Mouse (Mus musculus) right cerebral cortex, adult 18-20 months (tissue): ENCODE measurements around the gene Gm20388.

Source experiments
- DNase-seq: peaks from one replicate; pipeline ENCODE4 v3.0.0; 2022; ENCODE audit warnings: mixed read lengths

The Gm20388 gene

DNA sequence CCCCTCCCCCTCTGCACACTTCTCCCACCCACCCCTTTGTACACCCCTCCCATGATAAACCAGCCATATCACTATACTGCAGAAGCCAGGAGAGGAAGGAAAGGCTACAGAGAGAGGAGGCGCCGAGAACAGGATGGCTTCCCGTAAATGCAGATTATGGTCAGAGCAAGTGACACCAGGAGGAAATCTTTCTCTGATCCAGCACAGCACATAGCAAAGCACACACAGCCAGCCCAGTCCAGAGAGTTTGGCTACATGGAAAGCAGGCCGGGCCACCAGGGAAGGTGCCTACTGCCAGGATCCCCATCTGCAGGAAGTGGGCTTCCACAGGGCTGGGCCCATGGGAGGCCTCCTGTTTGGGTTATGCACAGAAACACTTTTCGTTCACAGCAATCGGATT is 4383.8 kb downstream of the Gm20388 start:
- DNase-seq, result no peak

DNA sequence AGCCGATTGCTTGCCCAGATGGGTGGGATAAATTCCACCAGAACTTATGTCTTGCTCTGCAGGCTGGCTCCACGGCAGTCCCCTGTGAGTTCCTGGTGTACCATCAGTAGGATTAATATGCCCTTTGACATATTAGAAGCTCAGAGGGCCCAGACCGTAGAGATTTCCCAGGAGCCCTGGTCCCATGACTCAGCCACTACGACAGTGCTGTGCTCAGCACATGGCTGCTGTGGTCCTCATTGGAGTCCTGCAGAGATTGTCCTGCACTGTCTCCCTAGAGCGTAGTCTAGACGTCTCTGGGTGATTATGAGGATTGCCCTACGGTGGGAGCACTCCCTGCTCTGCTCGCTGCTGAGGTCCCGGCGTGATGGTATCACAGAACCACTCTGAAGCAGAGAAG is 4384.3 kb downstream of the Gm20388 start:
- no peak for DNase-seq

DNA sequence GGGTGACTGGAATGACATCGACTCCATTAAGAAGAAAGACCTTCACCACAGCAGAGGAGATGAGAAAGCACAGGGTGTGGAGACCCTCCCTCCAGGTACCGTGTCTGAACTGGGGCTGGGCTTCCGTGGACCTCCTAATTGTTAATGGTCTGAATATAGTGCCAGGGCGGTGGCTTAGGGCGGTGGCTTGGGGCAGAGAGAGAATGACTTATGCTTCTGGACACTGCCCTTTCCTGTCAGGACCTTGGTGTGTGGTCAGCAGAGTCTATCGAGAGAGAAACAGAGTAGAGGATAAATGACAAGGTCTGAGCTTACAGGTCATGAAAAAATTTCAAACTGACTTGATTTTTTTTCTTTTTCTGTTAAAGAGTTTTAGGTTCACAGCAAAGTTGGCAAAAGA is 4384.7 kb downstream of the Gm20388 start:
- no peak for DNase-seq

DNA sequence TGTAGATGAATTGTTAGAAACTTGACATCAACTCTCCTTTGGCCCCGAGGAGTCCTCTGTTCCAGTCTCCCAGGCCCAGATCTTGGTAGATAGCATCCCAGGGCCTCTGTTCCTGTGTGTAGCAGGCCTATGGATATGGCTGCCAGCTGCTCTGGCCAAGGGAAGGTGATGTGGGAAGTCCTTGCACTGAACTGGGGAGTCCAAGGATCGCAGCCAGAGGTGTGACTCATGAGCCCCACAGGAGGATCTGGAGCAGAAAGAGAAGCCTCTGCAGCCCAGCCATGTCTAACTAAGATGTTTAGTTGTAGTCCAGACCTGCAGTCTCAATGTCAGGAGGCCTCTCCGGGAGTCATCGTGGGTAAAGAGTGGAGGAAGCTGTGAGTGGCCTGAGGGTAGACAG is 4390.9 kb downstream of the Gm20388 start:
- no peak for DNase-seq

DNA sequence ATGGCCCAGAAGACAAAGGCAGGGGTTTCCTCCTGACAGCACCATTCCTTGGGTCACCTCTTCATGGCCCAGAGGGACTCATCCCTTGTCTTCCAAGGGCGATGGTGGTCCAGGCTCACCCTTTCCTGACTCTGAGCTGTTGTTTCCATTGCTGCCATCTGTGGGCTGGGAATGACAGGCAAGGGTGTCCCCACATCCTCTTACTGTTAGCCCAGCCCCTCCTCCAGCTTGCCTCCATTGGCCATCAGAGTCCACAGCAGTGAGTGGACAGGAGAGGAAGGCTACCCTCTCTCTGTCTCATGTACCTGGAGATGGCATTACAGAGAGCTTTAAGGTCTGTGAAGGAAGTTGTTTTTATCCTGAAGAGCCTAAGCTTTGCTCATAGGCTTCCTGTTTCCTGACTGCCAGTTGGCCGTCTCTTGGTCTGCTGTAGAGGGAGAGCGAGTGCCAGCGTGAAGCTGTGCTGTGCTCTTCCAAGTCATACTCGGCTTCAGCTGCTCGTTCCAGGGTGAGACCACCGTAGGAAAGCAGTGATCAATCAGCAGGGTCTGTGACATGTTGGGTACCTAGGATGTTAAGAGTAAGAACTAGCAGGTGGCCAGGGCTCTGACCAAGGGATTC is 4391.4 kb downstream of the Gm20388 start:
- DNase-seq, result no peak

DNA sequence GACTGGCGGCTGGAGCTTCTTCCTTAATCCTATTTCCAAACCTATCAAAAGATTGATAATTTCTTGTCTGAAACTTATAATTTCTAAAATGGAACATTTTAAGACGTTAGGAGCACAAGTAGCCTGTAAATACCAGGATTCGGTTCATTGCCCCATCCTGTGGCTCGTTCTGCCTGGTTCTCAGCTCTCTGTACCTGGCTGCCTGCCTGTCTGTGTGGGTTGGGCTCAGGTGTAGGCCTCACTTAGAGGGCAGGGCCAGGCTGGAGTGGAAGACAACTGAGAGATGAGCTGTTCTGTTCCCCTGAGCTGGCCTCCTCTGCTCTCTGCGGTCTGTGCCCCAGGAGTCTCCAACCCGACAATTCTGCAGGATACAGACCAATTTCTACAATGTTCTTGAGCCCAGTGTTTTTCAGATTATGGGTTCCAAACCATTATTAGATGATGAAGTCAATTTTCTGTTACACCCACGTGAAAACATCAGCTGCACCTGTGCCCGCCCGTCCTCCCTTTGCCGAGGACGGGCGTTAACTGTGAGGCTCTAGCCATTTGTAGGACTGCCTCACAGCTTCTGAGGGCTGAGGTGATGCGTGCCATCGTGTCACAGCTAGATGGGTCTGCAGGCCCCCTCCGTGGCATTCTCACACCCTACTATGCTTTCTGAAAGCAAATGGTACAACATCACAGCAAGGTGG is 4392.7 kb downstream of the Gm20388 start:
- no peak for DNase-seq

DNA sequence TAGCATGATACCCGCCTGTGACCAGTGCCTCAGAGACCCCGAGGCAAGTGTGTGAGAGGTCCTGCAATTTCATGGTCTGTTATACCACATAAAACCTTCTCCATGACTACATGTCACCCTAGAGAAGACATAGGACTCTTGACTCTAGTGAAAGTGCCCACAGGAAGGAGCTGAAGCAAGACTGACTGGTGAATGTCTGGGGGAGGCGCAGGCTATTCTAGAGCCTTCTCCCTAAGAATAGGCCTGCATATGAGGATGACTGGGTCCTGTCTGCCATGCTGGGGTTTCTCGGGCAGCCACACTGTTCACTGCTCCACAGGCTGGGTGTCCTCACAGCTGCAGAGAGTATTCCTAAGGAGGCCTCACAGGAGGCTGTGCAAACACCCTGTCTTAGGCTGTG is 4393.5 kb downstream of the Gm20388 start:
- no peak for DNase-seq

DNA sequence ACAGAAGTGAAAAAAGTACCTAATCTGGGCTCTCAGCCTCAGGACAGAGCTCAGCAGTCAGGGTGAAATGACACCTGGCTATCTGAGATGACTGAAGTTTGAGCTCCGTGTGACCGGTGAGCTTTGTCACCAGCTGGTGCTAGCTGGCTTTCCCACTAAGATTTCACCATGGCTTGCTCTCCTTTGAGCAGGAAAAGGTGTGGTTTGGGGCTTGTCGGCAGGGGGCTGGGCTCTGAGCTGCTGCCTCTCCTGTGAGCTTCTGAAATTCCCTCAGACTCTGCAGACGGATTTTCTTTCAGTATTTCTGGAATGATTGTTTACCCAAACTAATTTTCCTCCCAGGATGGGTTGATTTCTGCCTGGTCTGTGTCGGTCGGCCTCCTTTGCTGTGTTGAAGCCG is 4395.9 kb downstream of the Gm20388 start:
- no peak for DNase-seq

DNA sequence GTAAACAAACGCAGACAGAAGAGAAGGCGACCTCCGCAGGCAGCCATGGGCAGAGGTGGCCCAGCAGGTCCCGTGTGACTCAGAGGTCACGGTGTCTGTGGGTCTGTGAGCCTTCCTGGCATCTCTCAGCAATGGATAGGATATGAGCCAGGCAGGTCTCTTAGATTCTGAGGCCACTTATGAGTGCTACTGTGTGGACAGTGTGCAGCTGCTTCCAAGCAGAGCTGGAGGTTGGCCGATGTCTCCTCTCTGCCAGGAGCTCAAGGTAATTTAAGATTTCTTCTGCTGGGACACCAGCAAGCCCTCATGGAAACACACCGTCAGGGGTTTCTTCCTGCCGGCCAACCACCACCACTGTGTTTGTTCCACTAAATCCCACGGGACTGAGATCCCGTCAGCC is 4397.1 kb downstream of the Gm20388 start:
- no peak for DNase-seq

DNA sequence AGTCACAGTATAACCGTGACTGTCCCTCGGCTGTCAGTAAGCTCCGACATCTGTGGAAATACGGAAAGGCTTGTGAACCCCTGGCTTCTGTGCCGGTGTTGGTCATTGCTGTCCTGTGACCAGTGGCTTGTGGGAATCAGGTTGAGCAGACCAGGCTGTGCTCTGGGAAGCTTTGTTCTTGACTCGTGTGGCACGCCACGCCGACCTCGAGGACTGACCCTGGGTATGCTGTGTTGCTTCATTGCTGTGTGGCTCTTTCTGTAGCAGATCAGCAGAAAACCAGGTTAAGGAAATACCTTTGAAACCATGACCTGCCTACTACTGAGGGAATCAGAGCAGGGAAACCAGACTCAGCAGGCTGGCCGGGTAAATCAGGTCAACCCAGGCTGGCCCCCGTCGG is 4399.9 kb downstream of the Gm20388 start:
- no peak for DNase-seq

DNA sequence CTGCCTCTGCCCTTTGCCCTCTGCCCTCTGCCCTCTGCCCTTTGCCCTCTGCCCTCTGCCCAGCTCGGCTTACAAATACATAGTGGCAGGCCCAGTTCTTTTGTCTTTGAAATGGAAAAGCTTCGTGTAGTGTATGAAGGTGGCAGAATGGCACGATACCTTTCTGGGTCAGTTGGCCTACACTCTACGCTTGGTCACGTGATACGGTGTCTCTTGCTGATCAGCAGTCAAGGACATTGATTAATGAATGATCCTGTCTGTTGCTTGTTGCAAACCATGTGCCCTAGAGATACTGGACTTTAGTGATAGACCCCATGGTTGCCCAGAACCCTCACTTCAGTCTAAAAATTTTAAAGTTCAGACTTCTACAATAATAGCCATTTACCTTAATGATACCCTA is 4400.5 kb downstream of the Gm20388 start:
- DNase-seq, result no peak

DNA sequence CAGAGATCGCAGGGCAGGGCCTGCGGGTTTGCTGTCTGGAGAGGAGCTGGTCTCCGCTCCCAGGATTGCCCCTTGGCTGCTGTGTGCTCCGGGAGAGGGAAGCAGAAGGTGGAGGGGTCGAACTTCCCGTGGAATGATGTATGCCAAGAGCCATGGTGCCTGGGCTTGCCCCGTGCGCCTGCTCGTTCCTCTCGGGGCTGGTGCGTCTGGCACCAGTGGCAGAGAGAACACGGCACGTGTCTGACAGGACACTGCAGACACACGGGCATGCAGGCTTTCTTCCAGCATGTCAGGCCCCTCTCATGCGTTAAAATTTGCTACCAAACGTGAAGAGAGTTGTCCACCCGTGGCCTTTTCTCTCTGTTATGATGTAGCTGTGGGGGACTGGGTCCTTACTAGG is 4401.1 kb downstream of the Gm20388 start:
- no peak for DNase-seq

DNA sequence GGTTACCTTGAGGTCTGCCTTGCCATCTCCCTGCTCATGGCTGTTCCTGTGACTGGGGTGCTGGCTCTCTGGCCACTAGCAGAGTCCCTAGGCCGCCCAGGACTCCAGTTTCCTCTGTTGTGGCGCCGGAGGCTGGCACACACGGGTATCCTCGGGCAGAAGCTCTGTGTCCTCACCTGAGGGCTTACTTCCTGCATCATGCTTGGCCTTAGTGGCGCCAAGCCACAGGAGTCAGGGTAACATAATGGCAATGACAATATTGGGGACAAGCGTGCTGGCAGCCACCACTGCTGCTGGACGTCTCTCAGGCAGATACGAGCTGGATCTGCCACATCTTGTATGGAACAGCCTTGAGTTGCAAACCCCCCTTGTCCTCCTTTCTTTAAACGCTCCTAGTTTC is 4401.6 kb downstream of the Gm20388 start:
- no peak for DNase-seq

DNA sequence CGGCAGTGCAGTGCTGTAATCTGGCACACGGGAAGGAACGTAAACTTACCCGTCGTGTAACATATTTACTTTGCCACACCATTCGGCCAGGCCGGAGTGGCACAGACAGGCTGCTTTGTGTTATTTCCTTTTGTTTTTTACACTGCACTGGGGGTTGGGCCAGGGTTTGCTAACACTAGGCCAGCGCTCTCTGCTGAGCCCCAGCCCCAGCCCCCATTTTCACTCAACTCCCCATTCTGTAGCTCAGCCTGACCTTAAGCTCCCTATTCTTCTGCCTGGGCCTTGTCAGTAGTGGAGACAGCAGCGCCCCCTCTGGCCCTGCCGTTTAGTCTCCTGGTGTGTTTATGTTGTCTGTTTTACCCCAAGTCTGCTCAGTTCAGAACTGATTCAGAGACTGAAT is 4404.2 kb downstream of the Gm20388 start:
- DNase-seq, result no peak

DNA sequence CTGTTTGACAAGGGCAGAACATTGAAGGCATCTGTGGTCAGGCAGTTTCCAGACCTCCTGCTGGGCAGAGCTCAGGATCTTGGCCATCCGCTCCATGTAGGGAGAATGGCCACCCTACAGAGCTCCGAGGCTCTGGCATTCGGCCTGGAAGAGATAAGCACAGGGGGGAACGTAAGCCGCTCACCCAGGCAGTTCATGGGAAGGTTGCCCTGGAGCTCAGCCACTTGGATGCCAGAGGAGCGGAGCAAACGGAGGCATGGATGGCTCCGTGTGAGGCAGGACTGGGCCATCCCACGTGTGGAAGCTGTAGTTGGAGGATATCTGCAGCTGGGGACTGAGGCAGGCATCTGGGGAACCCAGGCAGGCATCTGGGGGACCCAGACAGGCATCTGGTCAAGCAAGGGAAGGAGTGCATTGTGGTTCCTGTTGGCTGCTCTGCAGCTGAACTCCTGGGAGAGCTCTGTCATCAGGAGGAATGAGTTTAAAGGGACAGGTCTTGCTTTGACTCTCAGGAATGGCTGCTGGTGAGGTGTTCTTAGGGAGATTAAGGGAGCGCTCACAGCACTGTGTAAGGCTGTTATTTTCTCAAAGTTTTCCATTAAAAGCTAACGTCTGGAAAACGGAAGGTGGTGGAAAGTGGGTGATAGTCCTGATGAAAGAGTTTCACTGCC is 4406.0 kb downstream of the Gm20388 start:
- DNase-seq, result no peak

DNA sequence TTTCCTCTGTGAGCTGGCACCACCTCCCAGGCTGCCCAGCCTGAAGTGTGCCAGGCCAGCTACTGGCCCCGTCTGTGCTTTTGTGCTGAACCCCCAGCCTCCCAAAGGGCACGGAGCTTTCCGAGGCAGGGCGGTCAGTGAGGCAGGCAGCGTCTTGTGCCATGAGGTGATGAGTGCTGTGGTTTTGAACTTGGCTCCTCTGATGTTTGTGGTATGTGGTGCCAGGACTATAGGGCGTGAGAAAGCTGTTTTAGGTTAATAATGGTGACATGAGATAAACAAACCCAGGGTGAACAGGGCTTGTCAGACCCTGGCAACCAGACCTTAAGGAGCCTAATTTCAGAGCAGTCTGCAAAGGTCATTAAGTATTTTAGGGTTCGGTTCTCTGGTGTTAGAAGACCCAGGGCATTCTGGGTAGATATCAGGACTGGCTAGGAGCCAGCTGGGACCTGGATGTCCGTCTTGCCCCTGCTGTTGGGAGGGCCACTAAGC is 4406.6 kb downstream of the Gm20388 start:
- DNase-seq, result no peak

DNA sequence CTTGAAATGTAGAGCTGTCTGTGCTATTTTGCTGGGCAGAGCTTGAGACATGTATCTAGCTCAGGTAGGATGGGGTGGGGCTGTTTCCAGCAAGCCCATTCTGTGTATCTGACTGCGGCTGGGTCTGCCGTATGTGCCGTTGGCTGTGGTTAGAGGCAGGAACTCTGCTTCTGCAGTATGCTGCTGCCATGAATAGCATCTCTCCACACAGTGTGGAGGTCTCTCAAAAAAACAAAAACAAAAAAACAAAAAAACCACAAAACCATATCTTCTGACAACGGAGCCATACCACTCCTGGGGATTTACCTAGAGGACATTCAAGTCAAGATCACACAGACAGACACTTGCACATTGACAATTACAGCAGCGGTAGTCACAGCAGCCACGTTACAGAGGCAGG is 4407.2 kb downstream of the Gm20388 start:
- DNase-seq, result no peak

DNA sequence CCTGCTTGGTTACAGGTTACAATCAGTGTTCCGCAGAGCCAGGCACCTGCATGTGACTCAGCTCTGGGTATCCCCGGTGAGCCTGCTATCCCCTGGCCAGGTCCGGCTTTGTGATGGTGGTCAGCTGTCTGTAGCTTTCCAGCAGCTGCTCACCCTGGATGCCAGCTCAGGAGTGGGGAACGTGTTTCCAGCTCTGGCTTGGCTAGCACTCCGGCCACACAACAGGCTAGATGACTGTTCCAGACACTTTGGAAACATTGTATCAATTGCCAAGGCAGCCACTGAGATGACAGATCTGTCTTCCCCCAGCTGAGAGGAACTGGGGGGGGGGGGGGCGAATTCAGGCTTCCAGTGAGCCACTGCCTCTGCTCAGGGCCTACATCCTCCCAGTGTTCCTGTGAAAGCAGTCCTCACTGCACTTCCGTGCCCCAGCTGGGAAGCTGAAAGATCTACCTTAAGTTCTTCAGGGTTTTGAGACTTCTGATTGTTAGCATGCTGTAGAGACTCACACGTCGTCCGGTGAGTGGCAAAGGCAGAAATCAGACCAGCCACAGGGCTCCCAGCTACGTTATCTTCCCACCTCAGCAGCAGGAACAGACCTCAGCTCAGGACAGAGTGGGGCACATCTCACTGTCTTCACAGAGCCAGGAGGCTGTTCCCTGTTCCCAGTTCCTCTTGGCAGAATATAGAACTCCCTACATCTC is 4408.1 kb downstream of the Gm20388 start:
- no peak for DNase-seq

DNA sequence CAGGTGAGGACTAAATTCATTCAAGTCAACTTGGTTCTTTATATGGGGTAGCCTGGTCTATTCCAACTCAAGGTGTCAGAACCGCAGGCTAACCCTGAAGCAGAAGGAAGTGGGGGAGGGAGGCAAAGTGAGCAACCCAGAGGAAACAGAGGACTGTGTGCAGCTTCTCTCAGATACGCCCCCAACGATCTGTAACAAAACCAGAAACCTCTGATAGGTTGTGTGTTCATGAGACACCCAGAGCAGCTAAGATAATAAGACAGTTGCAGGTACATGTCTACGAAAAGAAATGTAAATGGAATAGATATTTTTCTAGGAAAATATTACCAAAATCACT is 4408.6 kb downstream of the Gm20388 start:
- no peak for DNase-seq

DNA sequence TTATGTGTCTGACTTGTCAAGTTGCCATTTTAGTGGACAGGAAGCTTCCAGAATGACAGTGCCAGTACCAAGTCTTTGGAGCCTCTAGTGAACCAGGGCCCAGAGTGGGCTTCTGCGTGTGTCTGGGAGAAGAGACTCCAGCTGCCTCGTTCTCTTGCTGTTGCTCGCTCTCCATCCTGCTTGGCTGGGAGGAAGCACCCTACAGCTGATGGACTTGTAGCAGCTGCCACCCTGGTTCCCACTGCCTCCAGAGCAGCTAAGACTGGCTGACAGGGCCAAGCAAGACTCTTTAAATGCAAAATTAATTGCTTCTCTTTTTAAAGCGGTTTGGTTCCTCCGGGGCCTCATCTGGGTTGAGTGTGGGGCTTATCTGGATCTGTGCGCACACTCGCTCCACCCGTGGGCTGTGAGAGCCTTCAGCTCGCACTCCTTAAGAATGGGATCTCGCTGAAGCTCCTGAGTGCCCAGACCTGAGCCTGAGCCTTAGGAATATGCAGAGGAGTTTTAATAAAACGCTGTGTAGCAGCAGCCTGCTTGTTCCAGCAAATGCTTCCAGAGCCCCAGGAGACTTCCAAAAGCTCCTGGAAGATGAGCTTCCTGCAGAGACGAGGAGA is 4410.7 kb downstream of the Gm20388 start:
- no peak for DNase-seq

DNA sequence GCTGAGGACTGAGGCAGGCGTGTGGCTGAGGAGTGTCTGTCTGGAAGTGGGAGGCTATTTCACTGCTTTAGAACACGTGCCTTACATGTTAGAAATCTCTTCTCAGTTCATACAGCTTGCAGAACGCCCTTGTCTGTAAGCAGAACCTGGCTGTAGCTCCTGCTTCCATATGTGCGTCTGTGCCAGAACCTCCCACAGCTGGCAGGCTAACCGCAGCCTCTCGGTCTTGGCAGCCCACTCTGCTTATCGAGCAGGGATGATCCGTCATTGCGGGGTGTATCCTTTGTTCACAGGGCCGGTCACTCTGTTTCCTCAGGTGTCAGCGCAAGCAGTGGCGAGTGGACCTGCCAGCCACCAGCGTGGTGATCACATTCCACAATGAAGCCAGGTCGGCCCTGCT is 4412.7 kb downstream of the Gm20388 start:
- DNase-seq, result peak; percentile 73

DNA sequence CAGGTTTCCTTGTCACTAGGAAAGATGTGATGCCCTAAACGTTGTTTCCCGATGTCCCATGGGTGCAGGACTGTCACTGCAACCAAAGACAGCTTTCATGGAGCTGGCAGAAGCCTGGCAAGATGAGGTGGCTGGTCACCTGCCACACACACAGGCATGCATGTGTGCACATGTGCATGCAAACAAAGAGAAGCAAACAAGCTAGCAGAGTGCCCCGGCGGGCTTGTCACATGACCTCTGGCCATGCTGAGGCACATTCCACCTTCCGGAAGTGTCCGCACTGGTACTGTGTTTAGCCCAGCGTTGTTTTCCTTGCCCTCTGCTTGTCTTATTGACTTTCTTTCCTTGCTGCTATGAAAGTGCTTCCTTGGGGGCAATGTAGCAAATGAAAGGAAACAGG is 4417.6 kb downstream of the Gm20388 start:
- DNase-seq, result no peak

DNA sequence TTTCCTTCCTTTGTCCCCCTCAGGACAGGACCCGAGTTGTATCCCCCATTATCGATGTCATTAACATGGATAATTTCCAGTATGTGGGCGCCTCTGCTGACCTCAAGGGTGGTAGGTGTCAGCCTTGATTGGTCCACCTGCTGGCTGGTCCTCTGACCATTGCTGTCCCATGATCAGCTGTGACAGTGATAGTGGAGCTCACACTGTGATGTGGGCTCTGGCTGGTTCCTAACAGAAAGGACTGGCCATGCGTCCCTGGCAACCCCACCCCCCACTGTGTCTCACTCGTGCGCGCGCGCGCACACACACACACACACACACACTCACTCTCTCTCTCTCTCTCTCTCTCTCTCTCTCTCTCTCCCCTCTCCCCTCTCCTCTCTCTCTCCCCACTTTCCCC is 4419.0 kb downstream of the Gm20388 start:
- no peak for DNase-seq
